Mouse (Mus musculus) heart, embryonic 15.5 days (tissue): Measurements from ENCODE around the gene Ube2d1. TPM values are rescaled to one million over a fixed set of nuclear protein-coding genes. Genes with fewer than 3 reads are reported as not detected.

ENCODE experiments used
- ATAC-seq: fragments of 200-750 bp; cut with Nextera tagmentation; replicated peaks from 2 replicates; pipeline ENCODE4 v1.8.0; 2017; ENCODE audit warnings: low read depth, moderate TSS enrichment; ENCODE audit not compliant: insufficient number of reproducible peaks, insufficient read depth, low FRiP score
- H3K27ac ChIP-seq: fragments of 300-500 bp; sonication (generic); 2 replicates; pipeline ENCODE4 v1.5.1; 2015; ENCODE audit warnings: mild to moderate bottlenecking, inconsistent platforms
- H3K27me3 ChIP-seq: fragments of 300-500 bp; sonication (generic); 2 replicates; pipeline ENCODE4 v1.6.1; 2015; ENCODE audit warnings: inconsistent platforms
- H3K36me3 ChIP-seq: fragments of 300-500 bp; sonication (generic); 2 replicates; pipeline ENCODE4 v1.6.1; 2015; ENCODE audit warnings: mild to moderate bottlenecking, inconsistent platforms
- H3K4me1 ChIP-seq: fragments of 300-500 bp; sonication (generic); replicated peaks from 2 replicates; pipeline ENCODE4 v1.6.1; 2015; ENCODE audit warnings: inconsistent platforms
- H3K4me2 ChIP-seq: fragments of 300-500 bp; sonication (generic); 2 replicates; pipeline ENCODE4 v1.6.1; 2015; ENCODE audit warnings: inconsistent platforms, mild to moderate bottlenecking, moderate library complexity
- H3K4me3 ChIP-seq: fragments of 300-500 bp; sonication (generic); 2 replicates; pipeline ENCODE4 v1.5.1; 2015; ENCODE audit warnings: mild to moderate bottlenecking, inconsistent platforms
- H3K9ac ChIP-seq: fragments of 300-500 bp; sonication (generic); 2 replicates; pipeline ENCODE4 v1.6.1; 2015; ENCODE audit warnings: mild to moderate bottlenecking, inconsistent platforms
- H3K9me3 ChIP-seq: fragments of 300-500 bp; sonication (generic); replicated peaks from 2 replicates; pipeline ENCODE4 v1.6.1; 2016; ENCODE audit warnings: inconsistent platforms
- WGBS: fragments of 180-500 bp; shearing (Covaris S2); methylation state at CpG from one replicate; pipeline ENCODE4 v1.1.7; 2015; ENCODE audit warnings: mixed read lengths; 5-methylcytosine and 5-hydroxymethylcytosine counted together
- polyA plus RNA-seq: library from polyadenylated mRNA; unstranded; fragments of >200 nt; fragmentation: Nextera tagmentation; extraction: Ambion mirVana; gene quantifications from 2 replicates; pipeline ENCODE4 v1.2.1, GENCODE M21; 2015

Ube2d1 gene
- polyA plus RNA-seq = 52.4 and 53.9 TPM in 2 replicates

DNA sequence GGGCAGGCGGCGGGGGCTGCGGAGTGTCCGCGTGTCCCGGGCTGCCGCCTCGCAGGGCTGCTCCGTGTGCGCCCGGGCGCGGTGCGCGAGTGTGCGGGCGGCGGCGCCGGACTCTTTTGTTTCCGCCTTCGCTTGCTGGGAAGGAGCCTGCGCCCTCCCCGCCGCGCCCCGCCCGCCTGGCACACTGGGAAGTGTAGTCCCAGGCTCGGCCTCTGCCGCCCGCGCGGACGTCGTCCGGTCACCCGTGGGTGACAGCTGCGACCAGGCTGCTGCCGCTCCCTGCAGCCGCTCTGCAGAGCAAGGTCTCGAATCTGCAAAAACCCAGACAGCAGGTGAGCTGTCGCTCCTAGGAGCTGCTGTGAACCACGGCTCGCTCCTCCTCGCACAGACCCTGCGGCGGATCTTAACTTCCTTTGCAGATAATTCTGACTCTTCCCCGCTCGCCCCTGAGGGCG lies at the start of gene Ube2d1:
Ube2d1 (minus strand) TSS at position 137 of the 455 bp plus-strand sequence.
- Histone ChIP-seq H3K9ac (peak within 1 kb of the TSS; percentile 93), H3K27ac (peak within 1 kb of the TSS; percentile 78), H3K36me3 (no peaks in the 10 kb centered on the region), H3K4me2 (peak within 1 kb of the TSS; percentile 81), H3K4me1 (peaks cover 20% of the 10 kb centered on the region), H3K4me3 (peak within 1 kb of the TSS; percentile 94), H3K27me3 (0 out of 2 replicates have a peak, but pooled peaks cover 8% of the 10 kb centered on the region), H3K9me3 (no peaks in the 10 kb centered on the region)
- under 1% methylated on average over 50 of the region's 50 CpGs for WGBS
- peak; percentile 91 for ATAC-seq

DNA sequence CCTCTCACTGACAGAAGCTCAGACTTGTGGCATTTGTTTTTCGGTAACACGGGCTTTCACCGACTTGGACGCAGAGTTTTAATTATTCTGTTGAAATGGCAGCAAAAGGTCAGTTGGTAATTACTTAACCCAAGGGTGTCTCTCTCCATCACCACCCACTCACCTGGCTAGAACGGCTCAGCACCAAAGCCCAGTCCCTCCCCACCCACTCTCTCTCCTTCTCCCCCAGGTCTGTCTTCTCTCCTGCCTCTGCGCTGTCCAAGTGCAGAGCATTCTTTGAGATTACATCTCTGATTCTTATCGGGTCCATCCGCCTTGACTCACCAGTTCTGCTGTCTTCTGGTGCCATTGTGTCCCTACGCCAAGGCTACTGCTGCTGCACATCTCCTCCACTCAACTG lies 47.8 kb upstream of the Ube2d1 start:
- no peak overlapping the region for H3K9ac ChIP-seq
- WGBS = 91% methylated on average over 9 of the region's 9 CpGs
- no peaks in the 10 kb centered on the region for H3K27me3 ChIP-seq
- H3K4me3 ChIP-seq = no peak overlapping the region
- peaks cover 42% of the 10 kb centered on the region for H3K36me3 ChIP-seq
- no peak overlapping the region for H3K27ac ChIP-seq
- no peak overlapping the region for H3K4me2 ChIP-seq
- no peaks in the 10 kb centered on the region for H3K9me3 ChIP-seq
- no peak for ATAC-seq
- H3K4me1 ChIP-seq = no peaks in the 10 kb centered on the region

DNA sequence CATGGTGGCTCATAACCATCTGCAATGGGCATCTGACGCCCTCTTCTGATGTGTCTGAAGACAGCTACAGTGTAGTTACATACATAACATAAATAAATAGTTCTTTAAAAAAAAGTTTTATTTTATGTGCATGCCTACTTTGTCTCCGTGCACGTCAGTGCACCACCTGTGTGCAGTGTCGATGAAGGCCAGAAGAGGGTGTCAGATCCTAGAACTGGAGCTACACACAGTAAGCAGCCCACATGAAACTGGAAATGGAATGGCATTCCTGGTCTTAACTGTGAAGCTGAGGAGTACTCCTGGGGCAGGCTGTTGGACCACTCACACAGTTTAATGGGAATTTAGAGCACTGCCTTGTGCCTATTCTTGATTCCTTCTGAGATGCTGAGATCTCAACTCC lies 47.3 kb upstream of the Ube2d1 start:
- H3K9ac ChIP-seq = no peak overlapping the region
- H3K4me3 ChIP-seq = no peak overlapping the region
- no peaks in the 10 kb centered on the region for H3K27me3 ChIP-seq
- no peak for ATAC-seq
- no peak overlapping the region for H3K27ac ChIP-seq
- 87% methylated on average over 4 of the region's 4 CpGs for WGBS
- H3K4me1 ChIP-seq = no peaks in the 10 kb centered on the region
- peaks cover 42% of the 10 kb centered on the region for H3K36me3 ChIP-seq
- no peak overlapping the region for H3K4me2 ChIP-seq
- H3K9me3 ChIP-seq = no peaks in the 10 kb centered on the region

DNA sequence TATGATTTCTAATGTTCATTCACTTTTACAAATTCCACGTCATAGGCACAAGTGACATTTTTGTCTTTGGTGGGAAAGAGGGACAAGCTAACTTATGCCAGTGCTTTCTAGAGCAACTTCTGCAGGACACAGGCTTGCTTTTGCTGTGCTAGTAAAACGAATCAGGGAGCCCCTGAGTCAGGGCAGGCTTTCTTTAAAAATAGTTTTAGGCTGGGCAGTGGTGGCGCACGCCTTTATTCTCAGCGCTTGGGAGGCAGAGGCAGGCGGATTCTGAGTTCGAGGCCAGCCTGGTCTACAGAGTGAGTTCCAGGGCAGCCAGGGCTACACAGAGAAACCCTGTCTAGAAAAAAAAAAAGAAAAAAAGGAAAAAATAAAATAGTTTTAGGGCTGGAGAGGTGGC lies 46.8 kb upstream of the Ube2d1 start:
- H3K4me3 ChIP-seq = no peak overlapping the region
- 92% methylated on average over 7 of the region's 7 CpGs for WGBS
- H3K9ac ChIP-seq = no peak overlapping the region
- no peak for ATAC-seq
- H3K36me3 ChIP-seq = peaks cover 42% of the 10 kb centered on the region
- H3K27ac ChIP-seq = no peak overlapping the region
- no peaks in the 10 kb centered on the region for H3K9me3 ChIP-seq
- H3K27me3 ChIP-seq = no peaks in the 10 kb centered on the region
- no peak overlapping the region for H3K4me2 ChIP-seq
- no peaks in the 10 kb centered on the region for H3K4me1 ChIP-seq

DNA sequence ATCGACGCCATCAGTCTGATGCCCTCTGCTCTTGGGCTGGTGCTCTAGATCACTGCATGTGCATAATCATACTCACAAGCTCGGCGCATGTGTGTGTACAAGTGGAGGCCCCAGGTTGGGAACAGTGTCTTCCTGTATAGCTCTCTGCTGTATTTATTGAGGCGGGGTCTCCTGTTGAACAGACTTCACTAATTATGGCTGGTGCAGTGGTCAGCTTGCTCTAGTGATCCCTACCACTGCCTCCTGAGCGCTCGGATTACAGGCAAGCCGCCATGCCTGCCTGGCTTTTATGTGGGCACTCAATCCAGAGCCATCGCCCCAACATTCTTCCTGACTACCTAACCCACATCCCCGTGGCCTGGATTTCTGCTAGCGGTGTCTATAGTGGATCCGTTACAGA lies 45.0 kb upstream of the Ube2d1 start:
- Histone ChIP-seq H3K4me2 (no peak overlapping the region), H3K36me3 (peaks cover 32% of the 10 kb centered on the region), H3K4me1 (no peaks in the 10 kb centered on the region), H3K27me3 (no peaks in the 10 kb centered on the region), H3K9ac (no peak overlapping the region), H3K9me3 (no peaks in the 10 kb centered on the region), H3K4me3 (no peak overlapping the region), H3K27ac (no peak overlapping the region)
- 95% methylated on average over 12 of the region's 12 CpGs for WGBS
- no peak for ATAC-seq

DNA sequence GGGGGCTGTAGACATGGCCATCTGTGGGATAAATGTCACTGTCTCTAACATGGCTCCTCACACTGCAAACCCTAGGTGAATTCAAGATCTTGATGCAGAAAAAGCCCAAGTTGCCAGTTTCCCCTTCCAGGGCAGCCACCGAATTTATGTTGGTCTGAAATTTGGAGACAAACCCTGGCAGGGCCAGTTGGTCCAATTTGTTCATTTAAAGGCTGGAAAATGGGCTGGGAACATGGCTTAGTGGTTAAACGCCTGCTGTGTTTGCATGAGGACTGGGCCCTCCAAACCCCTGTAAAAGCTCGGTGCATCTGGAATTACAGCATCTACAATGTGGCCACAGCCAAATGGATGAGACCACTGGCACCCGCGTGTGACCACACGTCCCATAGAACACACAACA lies 44.2 kb upstream of the Ube2d1 start:
- H3K4me2 ChIP-seq = no peak overlapping the region
- ATAC-seq = no peak
- no peaks in the 10 kb centered on the region for H3K9me3 ChIP-seq
- H3K4me3 ChIP-seq = no peak overlapping the region
- no peak overlapping the region for H3K9ac ChIP-seq
- peaks cover 30% of the 10 kb centered on the region for H3K36me3 ChIP-seq
- no peaks in the 10 kb centered on the region for H3K27me3 ChIP-seq
- 85% methylated on average over 6 of the region's 6 CpGs for WGBS
- H3K4me1 ChIP-seq = no peaks in the 10 kb centered on the region
- no peak overlapping the region for H3K27ac ChIP-seq

DNA sequence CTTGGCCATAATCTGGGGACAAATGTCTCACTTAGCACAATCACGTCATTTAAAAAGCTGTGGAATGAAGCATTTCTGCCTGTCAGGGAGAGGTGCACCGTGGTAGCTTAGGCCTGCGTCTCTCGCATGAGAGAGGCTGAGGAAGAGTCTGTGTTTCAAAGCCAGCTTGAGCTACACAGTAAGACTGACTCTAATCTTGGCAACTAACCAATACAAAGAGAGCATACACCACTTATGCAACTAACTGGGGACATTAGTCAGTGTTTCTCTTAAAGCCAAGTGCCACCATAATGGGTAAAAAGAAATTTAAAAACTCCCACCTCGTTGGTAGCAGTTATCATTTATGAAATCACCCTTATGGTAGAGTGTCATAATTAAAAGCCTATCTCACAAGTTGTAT lies 43.8 kb upstream of the Ube2d1 start:
- Histone ChIP-seq H3K9ac (no peak overlapping the region), H3K27ac (no peak overlapping the region), H3K4me1 (no peaks in the 10 kb centered on the region), H3K27me3 (no peaks in the 10 kb centered on the region), H3K36me3 (peaks cover 25% of the 10 kb centered on the region), H3K9me3 (no peaks in the 10 kb centered on the region), H3K4me3 (no peak overlapping the region), H3K4me2 (no peak overlapping the region)
- 86% methylated on average over 5 of the region's 5 CpGs for WGBS
- no peak for ATAC-seq

DNA sequence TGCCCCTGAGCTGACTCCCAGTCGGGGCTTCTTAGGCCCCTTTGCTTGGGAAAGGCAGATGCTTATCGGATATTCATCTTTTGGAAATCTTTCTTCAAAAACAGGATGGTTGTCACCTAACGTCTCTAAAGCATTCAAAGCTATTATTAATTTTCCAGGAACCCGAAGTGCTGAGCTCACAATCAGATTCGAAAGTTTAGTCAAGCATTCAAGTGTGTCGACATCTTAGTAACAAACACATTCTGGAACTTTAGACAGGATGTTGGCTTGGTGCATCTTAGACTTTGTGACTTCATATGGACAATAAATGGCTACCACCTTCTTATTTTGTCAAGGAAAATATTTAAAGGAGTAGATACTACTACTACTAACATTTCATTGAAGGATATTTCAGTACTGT lies 43.3 kb upstream of the Ube2d1 start:
- Histone ChIP-seq H3K4me1 (no peaks in the 10 kb centered on the region), H3K4me3 (no peak overlapping the region), H3K4me2 (no peak overlapping the region), H3K9me3 (no peaks in the 10 kb centered on the region), H3K36me3 (peaks cover 23% of the 10 kb centered on the region), H3K27me3 (no peaks in the 10 kb centered on the region), H3K27ac (no peak overlapping the region), H3K9ac (no peak overlapping the region)
- no peak for ATAC-seq
- WGBS = 85% methylated on average over 6 of the region's 6 CpGs

DNA sequence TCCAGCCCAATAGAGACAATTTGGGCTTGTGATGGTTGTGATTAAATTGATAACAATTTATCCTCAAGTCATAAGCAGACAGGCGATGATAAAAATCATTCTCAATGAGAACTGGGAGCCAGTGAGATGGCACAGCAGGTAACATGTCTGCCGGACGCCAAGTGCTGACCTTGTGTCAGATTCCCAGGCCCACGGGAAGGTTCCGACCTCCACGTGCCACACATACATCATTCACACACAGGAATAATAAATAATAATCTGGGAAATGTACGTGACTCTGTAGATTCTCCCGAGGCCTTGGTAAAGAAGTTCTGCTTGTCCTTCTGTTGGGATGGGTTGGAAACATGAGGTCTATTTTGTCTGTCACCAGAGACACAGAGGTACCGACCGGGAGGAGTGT lies 42.3 kb upstream of the Ube2d1 start:
- Histone ChIP-seq H3K4me1 (no peaks in the 10 kb centered on the region), H3K27ac (no peak overlapping the region), H3K9me3 (no peaks in the 10 kb centered on the region), H3K27me3 (no peaks in the 10 kb centered on the region), H3K4me3 (no peak overlapping the region), H3K36me3 (peaks cover 23% of the 10 kb centered on the region), H3K9ac (no peak overlapping the region), H3K4me2 (no peak overlapping the region)
- 77% methylated on average over 10 of the region's 10 CpGs for WGBS
- ATAC-seq = no peak

DNA sequence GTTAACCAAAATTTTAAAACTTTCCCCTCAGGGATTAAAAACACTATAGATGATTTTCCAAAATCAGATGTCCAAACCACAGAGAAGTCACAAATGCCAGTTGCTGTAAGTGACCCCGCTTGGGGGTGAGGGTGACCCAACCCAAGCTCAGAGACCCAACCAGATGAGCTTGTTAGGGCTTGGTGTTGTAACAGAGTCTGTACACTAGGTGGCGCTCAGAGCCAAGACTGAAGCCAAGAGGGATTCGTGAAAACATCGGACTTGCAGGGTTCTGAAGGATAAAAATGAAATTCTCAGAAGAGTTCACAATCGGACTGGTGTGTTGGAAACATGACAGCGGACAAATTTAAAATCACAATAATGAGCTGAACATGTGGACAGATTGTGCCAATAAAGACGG lies 41.7 kb upstream of the Ube2d1 start:
- Histone ChIP-seq H3K9ac (no peak overlapping the region), H3K36me3 (peaks cover 23% of the 10 kb centered on the region), H3K4me2 (no peak overlapping the region), H3K4me3 (no peak overlapping the region), H3K4me1 (no peaks in the 10 kb centered on the region), H3K27me3 (no peaks in the 10 kb centered on the region), H3K9me3 (no peaks in the 10 kb centered on the region), H3K27ac (no peak overlapping the region)
- ATAC-seq = no peak
- WGBS = 14% methylated on average over 7 of the region's 7 CpGs

DNA sequence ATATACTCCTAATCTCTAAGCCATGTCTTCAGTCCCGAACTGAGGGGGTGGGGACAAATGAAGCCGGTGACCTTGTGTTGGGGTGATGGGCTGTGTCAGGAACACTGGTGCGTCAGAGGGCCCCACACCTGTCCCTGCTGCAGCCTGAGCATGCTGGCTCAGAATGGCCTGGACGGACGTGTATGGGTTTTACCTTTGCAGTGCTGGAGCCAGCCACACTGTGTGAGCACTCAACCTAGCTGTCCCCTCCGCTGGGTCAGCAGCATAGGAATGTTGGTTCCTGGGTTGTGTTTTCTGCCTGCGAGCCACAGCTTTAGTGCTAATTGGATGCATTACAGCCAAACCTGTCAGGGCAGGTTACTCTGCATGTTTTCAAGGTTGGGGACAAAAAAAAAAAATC lies 41.1 kb upstream of the Ube2d1 start:
- 71% methylated on average over 7 of the region's 7 CpGs for WGBS
- H3K27ac ChIP-seq = no peak overlapping the region
- no peak for ATAC-seq

DNA sequence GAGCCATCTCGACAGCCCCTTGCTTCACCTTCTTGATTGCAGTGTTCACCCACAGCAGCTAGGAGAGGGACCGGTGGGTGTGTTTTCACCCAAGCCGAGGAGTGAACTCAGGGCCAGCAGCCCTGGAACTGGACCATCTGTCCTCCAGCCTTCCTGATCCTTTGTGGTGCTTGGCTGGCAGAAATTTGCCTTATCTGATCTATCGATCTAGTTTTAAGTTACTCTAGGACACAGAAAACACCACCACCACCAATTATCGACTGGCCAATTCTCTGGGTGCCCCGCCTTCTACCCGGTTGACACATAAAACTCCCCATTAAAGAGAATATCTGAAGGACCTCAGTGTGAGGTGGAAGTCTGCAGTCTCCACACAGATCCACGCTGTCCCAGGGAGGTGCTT lies 38.6 kb upstream of the Ube2d1 start:
- WGBS = 75% methylated on average over 8 of the region's 8 CpGs
- ATAC-seq = no peak
- no peaks in the 10 kb centered on the region for H3K36me3 ChIP-seq

More for the DNA sequence above, 41.1 kb upstream of the Ube2d1 start:
- H3K4me2 ChIP-seq = no peak overlapping the region
- H3K4me3 ChIP-seq = no peak overlapping the region
- H3K9me3 ChIP-seq = no peaks in the 10 kb centered on the region
- H3K9ac ChIP-seq = no peak overlapping the region
- H3K27me3 ChIP-seq = no peaks in the 10 kb centered on the region
- peaks cover 19% of the 10 kb centered on the region for H3K36me3 ChIP-seq
- no peaks in the 10 kb centered on the region for H3K4me1 ChIP-seq

More for the DNA sequence above, 38.6 kb upstream of the Ube2d1 start:
- no peaks in the 10 kb centered on the region for H3K4me1 ChIP-seq
- H3K4me3 ChIP-seq = no peak overlapping the region
- H3K9me3 ChIP-seq = no peaks in the 10 kb centered on the region
- H3K27ac ChIP-seq = no peak overlapping the region
- H3K27me3 ChIP-seq = no peaks in the 10 kb centered on the region
- H3K4me2 ChIP-seq = no peak overlapping the region
- no peak overlapping the region for H3K9ac ChIP-seq
